Mouse (Mus musculus): ENCODE data around the gene Rassf2. TPM values are rescaled to one million over a fixed set of nuclear protein-coding genes. Genes with fewer than 3 reads are reported as not detected.
A peak's percentile ranks its signal among the peaks of the same experiment; 100 is the strongest.

Gene Rassf2
- polyA plus RNA-seq, 1 experiment from 2014 or later: 12.0 TPM

GRCm38 (mm10) chr2:131952961-131953538 is 77.0 kb downstream of the Rassf2 start:
- DNase-seq (ENCODE audit: low spot score): peak; percentile 63
- Histone ChIP-seq H3K9ac (ENCODE audit: low read length) (no peak overlapping the region), H3K36me3 (ENCODE audit: control insufficient read depth, insufficient read depth, low read length) (no peaks in the 10 kb centered on the region), H3K27me3 (replicated peaks; ENCODE audit: control insufficient read depth, insufficient read depth, low read length) (peaks cover 43% of the 10 kb centered on the region), H3K27ac (ENCODE audit: low read depth) (no peak overlapping the region), H3K4me1 (replicated peaks; ENCODE audit: control insufficient read depth, insufficient read depth, low read length) (0 out of 2 replicates have a peak, but pooled peaks cover 8% of the 10 kb centered on the region), H3K4me2 (ENCODE audit: low read length) (peak overlapping the region; percentile 37), H3K9me3 (ENCODE audit: control insufficient read depth, low read length) (no peaks in the 10 kb centered on the region), H3K4me3 (ENCODE audit: low read depth, low read length) (peak overlapping the region; percentile 11)
- ATAC-seq (replicated peaks; ENCODE audit: low FRiP score, low TSS enrichment, low read depth): no peak
- WGBS: 12% methylated on average over 29 of the region's 29 CpGs

DNA sequence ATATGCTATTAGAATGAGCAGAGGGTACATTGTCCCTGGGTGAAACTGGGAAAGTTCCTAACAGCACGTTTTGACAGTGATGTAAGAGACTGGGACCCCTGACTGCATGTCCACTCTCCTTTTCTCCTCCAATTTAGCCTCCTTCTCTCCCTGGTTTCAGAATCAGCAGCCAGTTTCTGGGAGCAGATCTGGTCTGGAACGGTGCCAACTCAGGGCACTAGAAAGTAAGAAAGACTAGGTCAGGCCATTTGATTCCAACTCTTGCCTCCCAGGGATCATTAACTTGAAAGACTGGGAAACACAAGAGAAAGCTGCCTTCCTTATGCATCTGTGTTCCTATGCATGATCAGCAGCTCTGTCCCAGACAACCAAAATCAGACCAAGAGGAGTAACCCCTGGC is 77.6 kb downstream of the Rassf2 start:
- Histone ChIP-seq H3K9me3 (ENCODE audit: control insufficient read depth, low read length) (no peaks in the 10 kb centered on the region), H3K27me3 (replicated peaks; ENCODE audit: control insufficient read depth, insufficient read depth, low read length) (peaks cover 43% of the 10 kb centered on the region), H3K27ac (ENCODE audit: low read depth) (no peak overlapping the region), H3K4me3 (ENCODE audit: low read depth, low read length) (peak overlapping the region; percentile 11; the same call in 1 of the 2 replicates), H3K4me1 (replicated peaks; ENCODE audit: control insufficient read depth, insufficient read depth, low read length) (0 out of 2 replicates have a peak, but pooled peaks cover 8% of the 10 kb centered on the region), H3K4me2 (ENCODE audit: low read length) (no peak overlapping the region; the same call in 1 of the 2 replicates), H3K36me3 (ENCODE audit: control insufficient read depth, insufficient read depth, low read length) (no peaks in the 10 kb centered on the region), H3K9ac (ENCODE audit: low read length) (no peak overlapping the region)
- DNase-seq (ENCODE audit: low spot score) (no peak), ATAC-seq (replicated peaks; ENCODE audit: low FRiP score, low TSS enrichment, low read depth) (no peak)
- 51% methylated on average over 2 of the region's 2 CpGs for WGBS

- no peak within 1 kb of the TSS for H3K27ac ChIP-seq (ENCODE audit: low read depth)
- H3K27me3 ChIP-seq (replicated peaks; ENCODE audit: control insufficient read depth, insufficient read depth, low read length): peaks cover 43% of the 10 kb centered on the region
- no peaks in the 10 kb centered on the region for H3K9me3 ChIP-seq (ENCODE audit: control insufficient read depth, low read length)
- peak within 1 kb of the TSS; percentile 5; the same call in 1 of the 2 replicates for H3K4me2 ChIP-seq (ENCODE audit: low read length)
- no peak for DNase-seq (ENCODE audit: low spot score)
- no peak within 1 kb of the TSS for H3K9ac ChIP-seq (ENCODE audit: low read length)
- 0 out of 2 replicates have a peak, but pooled peaks cover 8% of the 10 kb centered on the region for H3K4me1 ChIP-seq (replicated peaks; ENCODE audit: control insufficient read depth, insufficient read depth, low read length)
- H3K36me3 ChIP-seq (ENCODE audit: control insufficient read depth, insufficient read depth, low read length): no peaks in the 10 kb centered on the region
- 9% methylated on average over 11 of the region's 11 CpGs for WGBS
- ATAC-seq (replicated peaks; ENCODE audit: low FRiP score, low TSS enrichment, low read depth): no peak
- no peak within 1 kb of the TSS for H3K4me3 ChIP-seq (ENCODE audit: low read depth, low read length)
These were observed 79.4 kb downstream of the Rassf2 start, which contains the start of gene Prnd for GRCm38 (mm10) chr2:131950598-131951095. Gene Prnd, plus strand, starts transcription at chr2:131950861.

DNA sequence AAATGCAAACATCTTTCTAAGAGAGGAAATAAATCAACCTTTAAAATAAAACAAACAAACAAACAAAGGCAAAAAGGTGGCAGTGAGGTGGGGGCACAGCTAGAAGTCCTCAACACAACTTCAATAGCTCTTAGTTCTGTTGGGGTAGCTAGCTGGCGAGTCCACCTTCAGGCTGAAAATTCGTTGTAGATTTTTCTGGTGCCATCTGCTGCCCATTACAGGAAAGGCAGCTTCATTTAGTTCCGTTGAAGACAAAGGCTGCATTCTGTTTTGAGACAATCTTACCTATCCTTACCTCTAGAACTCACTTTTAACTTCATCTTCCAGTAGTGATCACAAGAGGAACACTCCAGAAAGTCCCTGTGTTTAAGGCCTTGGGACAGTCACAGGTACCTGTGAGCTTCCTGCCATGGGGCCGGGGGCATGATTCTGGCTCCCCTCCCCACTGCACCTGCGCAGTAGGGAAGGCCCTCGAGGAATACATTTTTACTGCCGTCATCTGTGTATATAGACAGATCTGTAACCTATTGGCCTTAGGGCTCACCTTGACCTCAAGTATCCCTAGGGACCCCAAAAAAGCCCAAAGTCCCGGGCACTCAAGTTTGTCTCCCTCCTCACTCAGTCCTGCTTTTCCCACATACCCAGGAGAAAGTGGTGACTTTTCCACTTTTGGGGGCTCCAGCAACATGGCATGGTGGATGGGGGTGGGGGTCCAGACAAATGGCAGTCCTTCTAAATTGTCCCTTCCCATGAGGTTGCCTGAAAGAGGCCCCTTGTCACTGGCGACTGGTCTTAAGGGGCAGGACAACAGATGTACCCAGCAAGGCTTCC is 80.1 kb downstream of the Rassf2 start:
- no peak overlapping the region for H3K4me2 ChIP-seq (ENCODE audit: low read length)
- H3K9ac ChIP-seq (ENCODE audit: low read length): no peak overlapping the region
- H3K4me1 ChIP-seq (replicated peaks; ENCODE audit: control insufficient read depth, insufficient read depth, low read length): 0 out of 2 replicates have a peak, but pooled peaks cover 8% of the 10 kb centered on the region
- ATAC-seq (replicated peaks; ENCODE audit: low FRiP score, low TSS enrichment, low read depth) (0 out of 2 replicates have a peak, but pooled peaks have one; percentile 45), DNase-seq (ENCODE audit: low spot score) (peak; percentile 72)
- no peak overlapping the region for H3K27ac ChIP-seq (ENCODE audit: low read depth)
- WGBS: 42% methylated on average over 9 of the region's 9 CpGs
- no peak overlapping the region for H3K4me3 ChIP-seq (ENCODE audit: low read depth, low read length)
- H3K36me3 ChIP-seq (ENCODE audit: control insufficient read depth, insufficient read depth, low read length): no peaks in the 10 kb centered on the region
- H3K27me3 ChIP-seq (replicated peaks; ENCODE audit: control insufficient read depth, insufficient read depth, low read length): peaks cover 42% of the 10 kb centered on the region
- H3K9me3 ChIP-seq (ENCODE audit: control insufficient read depth, low read length): no peaks in the 10 kb centered on the region

DNA sequence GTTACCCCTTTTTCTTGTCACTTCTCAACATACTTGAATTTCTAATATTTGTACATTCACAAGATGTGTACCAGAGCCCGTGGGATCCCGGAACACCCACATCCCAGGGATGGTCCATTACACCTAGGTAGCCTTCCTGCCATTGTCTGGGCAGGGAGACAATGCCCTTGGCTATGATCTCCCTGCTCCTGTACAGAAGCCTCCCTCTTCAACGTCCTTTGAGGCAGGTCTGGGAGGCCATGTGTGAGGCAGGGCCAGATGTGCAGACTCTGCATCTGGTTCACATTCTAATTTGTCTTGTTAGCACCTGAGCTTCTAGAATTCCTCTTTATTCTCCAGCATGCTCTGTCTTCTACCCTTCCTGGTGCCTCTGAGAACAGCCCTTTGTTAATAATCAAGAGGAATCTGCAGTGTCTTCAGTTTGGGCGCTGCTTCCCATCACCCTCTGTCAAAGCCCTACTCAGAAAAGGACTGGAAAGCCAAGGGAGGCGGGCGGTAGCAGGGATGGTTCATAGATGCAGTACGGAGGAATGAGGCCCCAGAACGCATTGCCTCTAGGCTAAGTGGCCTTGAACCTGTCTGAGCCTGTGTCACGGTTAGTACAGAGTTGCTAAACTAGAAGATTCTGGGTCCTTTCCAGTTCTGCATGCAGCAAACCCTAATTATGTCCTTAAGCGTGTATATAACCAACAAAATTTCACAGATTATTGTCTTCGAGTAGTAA is 81.0 kb downstream of the Rassf2 start:
- H3K4me2 ChIP-seq (ENCODE audit: low read length): no peak overlapping the region
- ATAC-seq (replicated peaks; ENCODE audit: low FRiP score, low TSS enrichment, low read depth) (no peak), DNase-seq (ENCODE audit: low spot score) (no peak)
- H3K9ac ChIP-seq (ENCODE audit: low read length): no peak overlapping the region
- H3K36me3 ChIP-seq (ENCODE audit: control insufficient read depth, insufficient read depth, low read length): no peaks in the 10 kb centered on the region
- peaks cover 33% of the 10 kb centered on the region for H3K27me3 ChIP-seq (replicated peaks; ENCODE audit: control insufficient read depth, insufficient read depth, low read length)
- no peaks in the 10 kb centered on the region for H3K9me3 ChIP-seq (ENCODE audit: control insufficient read depth, low read length)
- 0 out of 2 replicates have a peak, but pooled peaks cover 8% of the 10 kb centered on the region for H3K4me1 ChIP-seq (replicated peaks; ENCODE audit: control insufficient read depth, insufficient read depth, low read length)
- WGBS: 60% methylated on average over 11 of the region's 11 CpGs
- no peak overlapping the region for H3K27ac ChIP-seq (ENCODE audit: low read depth)
- no peak overlapping the region for H3K4me3 ChIP-seq (ENCODE audit: low read depth, low read length)

- DNase-seq (ENCODE audit: low spot score) (no peak), ATAC-seq (replicated peaks; ENCODE audit: low FRiP score, low TSS enrichment, low read depth) (no peak)
- H3K27me3 ChIP-seq (replicated peaks; ENCODE audit: control insufficient read depth, insufficient read depth, low read length): peaks cover 24% of the 10 kb centered on the region
- H3K36me3 ChIP-seq (ENCODE audit: control insufficient read depth, insufficient read depth, low read length): no peaks in the 10 kb centered on the region
- H3K9ac ChIP-seq (ENCODE audit: low read length): no peak overlapping the region
- H3K4me2 ChIP-seq (ENCODE audit: low read length): no peak overlapping the region
- WGBS: 74% methylated on average over 3 of the region's 3 CpGs
- H3K4me3 ChIP-seq (ENCODE audit: low read depth, low read length): no peak overlapping the region
- no peaks in the 10 kb centered on the region for H3K9me3 ChIP-seq (ENCODE audit: control insufficient read depth, low read length)
- 0 out of 2 replicates have a peak, but pooled peaks cover 7% of the 10 kb centered on the region for H3K4me1 ChIP-seq (replicated peaks; ENCODE audit: control insufficient read depth, insufficient read depth, low read length)
- H3K27ac ChIP-seq (ENCODE audit: low read depth): no peak overlapping the region
These were observed 81.9 kb downstream of the Rassf2 start for GRCm38 (mm10) chr2:131948156-131948555.

- H3K4me2 ChIP-seq (ENCODE audit: low read length): no peak overlapping the region
- no peaks in the 10 kb centered on the region for H3K9me3 ChIP-seq (ENCODE audit: control insufficient read depth, low read length)
- no peak overlapping the region for H3K9ac ChIP-seq (ENCODE audit: low read length)
- H3K36me3 ChIP-seq (ENCODE audit: control insufficient read depth, insufficient read depth, low read length): no peaks in the 10 kb centered on the region
- 88% methylated on average over 16 of the region's 16 CpGs for WGBS
- H3K4me1 ChIP-seq (replicated peaks; ENCODE audit: control insufficient read depth, insufficient read depth, low read length): 0 out of 2 replicates have a peak, but pooled peaks cover 3% of the 10 kb centered on the region
- peaks cover 6% of the 10 kb centered on the region; the same call in 1 of the 2 replicates for H3K27me3 ChIP-seq (replicated peaks; ENCODE audit: control insufficient read depth, insufficient read depth, low read length)
- DNase-seq (ENCODE audit: low spot score): no peak
- H3K4me3 ChIP-seq (ENCODE audit: low read depth, low read length): no peak overlapping the region
- no peak for ATAC-seq (replicated peaks; ENCODE audit: low FRiP score, low TSS enrichment, low read depth)
- H3K27ac ChIP-seq (ENCODE audit: low read depth): no peak overlapping the region
These were observed 83.7 kb downstream of the Rassf2 start for GRCm38 (mm10) chr2:131946351-131946750.

DNA sequence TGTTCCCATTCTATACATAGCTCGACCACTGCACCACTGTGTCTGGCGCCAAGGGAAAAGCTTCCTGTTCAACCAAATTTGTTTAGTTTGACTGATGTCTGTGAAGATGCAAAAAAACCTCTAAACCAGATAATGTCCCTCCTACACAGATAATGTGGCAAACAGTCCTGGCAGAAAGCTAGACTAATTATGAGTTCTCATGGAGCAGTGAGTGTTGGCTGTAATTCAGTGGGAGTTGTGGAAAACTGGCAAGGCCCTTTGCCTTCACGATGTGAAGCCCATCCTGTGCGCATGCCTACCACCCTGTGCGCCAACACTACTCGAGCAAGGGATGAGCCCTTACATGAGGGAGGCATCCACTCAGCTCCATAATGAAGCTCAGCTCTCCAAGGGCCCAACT is 84.3 kb downstream of the Rassf2 start:
- no peaks in the 10 kb centered on the region for H3K9me3 ChIP-seq (ENCODE audit: control insufficient read depth, low read length)
- DNase-seq (ENCODE audit: low spot score) (no peak), ATAC-seq (replicated peaks; ENCODE audit: low FRiP score, low TSS enrichment, low read depth) (no peak)
- H3K27ac ChIP-seq (ENCODE audit: low read depth): no peak overlapping the region
- no peaks in the 10 kb centered on the region for H3K36me3 ChIP-seq (ENCODE audit: control insufficient read depth, insufficient read depth, low read length)
- H3K4me1 ChIP-seq (replicated peaks; ENCODE audit: control insufficient read depth, insufficient read depth, low read length): 0 out of 2 replicates have a peak, but pooled peaks cover 3% of the 10 kb centered on the region
- H3K27me3 ChIP-seq (replicated peaks; ENCODE audit: control insufficient read depth, insufficient read depth, low read length): 0 out of 2 replicates have a peak, but pooled peaks cover 4% of the 10 kb centered on the region
- H3K4me2 ChIP-seq (ENCODE audit: low read length): no peak overlapping the region
- no peak overlapping the region for H3K4me3 ChIP-seq (ENCODE audit: low read depth, low read length)
- 79% methylated on average over 6 of the region's 6 CpGs for WGBS
- H3K9ac ChIP-seq (ENCODE audit: low read length): no peak overlapping the region

All from intestine, embryonic 14.5 days (tissue).